Mouse (Mus musculus) heart, embryonic 12.5 days (tissue): ENCODE data around the gene Treh. TPM values are rescaled to one million over a fixed set of nuclear protein-coding genes. Genes with fewer than 3 reads are reported as not detected.
A peak's percentile ranks its signal among the peaks of the same experiment; 100 is the strongest.

Experiments used
- ATAC-seq: fragments of 200-750 bp; cut with Nextera tagmentation; 2 replicates; pipeline ENCODE4 v1.8.0; 2017; ENCODE audit warnings: moderate TSS enrichment, moderate library complexity; ENCODE audit not compliant: insufficient number of reproducible peaks, low FRiP score
- H3K27ac ChIP-seq: fragments of 300-500 bp; sonication (generic); 2 replicates; pipeline ENCODE4 v1.5.1; 2016; ENCODE audit warnings: mild to moderate bottlenecking, moderate library complexity; ENCODE audit not compliant: poor library complexity, severe bottlenecking
- H3K27me3 ChIP-seq: fragments of 300-500 bp; sonication (generic); replicated peaks from 2 replicates; pipeline ENCODE4 v1.6.1; 2016; ENCODE audit warnings: mild to moderate bottlenecking, moderate library complexity
- H3K36me3 ChIP-seq: fragments of 300-500 bp; sonication (generic); 2 replicates; pipeline ENCODE4 v1.6.1; 2016; ENCODE audit warnings: mild to moderate bottlenecking, moderate library complexity
- H3K4me1 ChIP-seq: fragments of 300-500 bp; sonication (generic); replicated peaks from 2 replicates; pipeline ENCODE4 v1.6.1; 2016; ENCODE audit warnings: mild to moderate bottlenecking
- H3K4me2 ChIP-seq: fragments of 300-500 bp; sonication (generic); 2 replicates; pipeline ENCODE4 v1.6.1; 2016; ENCODE audit warnings: mild to moderate bottlenecking, moderate library complexity
- H3K4me3 ChIP-seq: fragments of 300-500 bp; sonication (generic); 2 replicates; pipeline ENCODE4 v1.5.1; 2016; ENCODE audit warnings: mild to moderate bottlenecking
- H3K9ac ChIP-seq: fragments of 300-500 bp; sonication (generic); 2 replicates; pipeline ENCODE4 v1.6.1; 2016; ENCODE audit warnings: mild to moderate bottlenecking, moderate library complexity
- H3K9me3 ChIP-seq: fragments of 300-500 bp; sonication (generic); replicated peaks from 2 replicates; pipeline ENCODE4 v1.6.1; 2016; ENCODE audit warnings: mild to moderate bottlenecking, moderate library complexity
- WGBS: fragments of 180-500 bp; shearing (Covaris S2); methylation state at CpG from one replicate; pipeline ENCODE4 v1.1.7; 2016; 5-methylcytosine and 5-hydroxymethylcytosine counted together
- polyA plus RNA-seq: library from polyadenylated mRNA; unstranded; fragments of >200 nt; fragmentation: Nextera tagmentation; extraction: Ambion mirVana; gene quantifications from 2 replicates; pipeline ENCODE4 v1.2.1, GENCODE M21; 2016

The Treh gene
- polyA plus RNA-seq, 1 experiment from 2014 or later, result not detected

- Histone ChIP-seq H3K36me3 (no peaks in the 10 kb centered on the region), H3K4me1 (no peaks in the 10 kb centered on the region), H3K27ac (no peak overlapping the region), H3K9ac (no peak overlapping the region), H3K4me2 (no peak overlapping the region), H3K4me3 (no peak overlapping the region), H3K27me3 (peaks cover 3% of the 10 kb centered on the region; the same call in 1 of the 2 replicates), H3K9me3 (no peaks in the 10 kb centered on the region)
- no peak for ATAC-seq
- 86% methylated on average over 2 of the region's 2 CpGs for WGBS
Observed at GRCm38 (mm10) chr9:44678288-44678871, 5.3 kb downstream of the Treh start.

GRCm38 (mm10) chr9:44679565-44679964 is 6.5 kb downstream of the Treh start:
- H3K27ac ChIP-seq, result no peak overlapping the region
- no peak overlapping the region for H3K4me3 ChIP-seq
- H3K4me1 ChIP-seq, result no peaks in the 10 kb centered on the region
- no peaks in the 10 kb centered on the region for H3K9me3 ChIP-seq
- no peak overlapping the region for H3K4me2 ChIP-seq
- H3K27me3 ChIP-seq, result no peaks in the 10 kb centered on the region; the same call in 1 of the 2 replicates
- H3K36me3 ChIP-seq, result no peaks in the 10 kb centered on the region
- ATAC-seq, result no peak
- 65% methylated on average over 5 of the region's 5 CpGs for WGBS
- no peak overlapping the region for H3K9ac ChIP-seq

GRCm38 (mm10) chr9:44683046-44683445 is 10.0 kb downstream of the Treh start:
- peaks cover 18% of the 10 kb centered on the region for H3K36me3 ChIP-seq
- H3K9me3 ChIP-seq, result no peaks in the 10 kb centered on the region
- H3K4me1 ChIP-seq, result no peaks in the 10 kb centered on the region
- H3K27ac ChIP-seq, result no peak overlapping the region
- no peak for ATAC-seq
- no peak overlapping the region for H3K4me3 ChIP-seq
- no peak overlapping the region for H3K9ac ChIP-seq
- no peak overlapping the region for H3K4me2 ChIP-seq
- WGBS, result 75% methylated on average over 8 of the region's 8 CpGs
- H3K27me3 ChIP-seq, result no peaks in the 10 kb centered on the region

- Histone ChIP-seq H3K36me3 (peaks cover 32% of the 10 kb centered on the region), H3K27me3 (no peaks in the 10 kb centered on the region), H3K27ac (no peak overlapping the region), H3K9me3 (no peaks in the 10 kb centered on the region), H3K9ac (no peak overlapping the region), H3K4me2 (no peak overlapping the region), H3K4me1 (peaks cover 3% of the 10 kb centered on the region), H3K4me3 (no peak overlapping the region)
- 41% methylated on average over 14 of the region's 14 CpGs for WGBS
- peak; percentile 37; the same call in 1 of the 2 replicates for ATAC-seq
Observed at GRCm38 (mm10) chr9:44685346-44686330, 12.6 kb downstream of the Treh start.

- Histone ChIP-seq H3K27me3 (no peaks in the 10 kb centered on the region), H3K9me3 (no peaks in the 10 kb centered on the region), H3K4me1 (peaks cover 13% of the 10 kb centered on the region), H3K4me2 (no peak overlapping the region), H3K4me3 (no peak overlapping the region), H3K9ac (no peak overlapping the region), H3K36me3 (peaks cover 38% of the 10 kb centered on the region), H3K27ac (no peak overlapping the region)
- ATAC-seq, result no peak
- WGBS, result 75% methylated on average over 5 of the region's 5 CpGs
Observed at GRCm38 (mm10) chr9:44686638-44687037, 13.6 kb downstream of the Treh start.

- no peak overlapping the region for H3K9ac ChIP-seq
- H3K36me3 ChIP-seq, result peaks cover 43% of the 10 kb centered on the region
- no peaks in the 10 kb centered on the region for H3K27me3 ChIP-seq
- H3K4me1 ChIP-seq, result peaks cover 17% of the 10 kb centered on the region
- no peaks in the 10 kb centered on the region for H3K9me3 ChIP-seq
- no peak overlapping the region for H3K4me3 ChIP-seq
- no peak overlapping the region for H3K4me2 ChIP-seq
- 52% methylated on average over 9 of the region's 9 CpGs for WGBS
- no peak for ATAC-seq
- no peak overlapping the region for H3K27ac ChIP-seq
Observed at GRCm38 (mm10) chr9:44688013-44688412, 15.0 kb downstream of the Treh start.

GRCm38 (mm10) chr9:44690641-44691040 is 17.6 kb downstream of the Treh start:
- no peaks in the 10 kb centered on the region for H3K9me3 ChIP-seq
- WGBS, result 33% methylated on average over 7 of the region's 7 CpGs
- no peak overlapping the region for H3K9ac ChIP-seq
- H3K36me3 ChIP-seq, result peaks cover 70% of the 10 kb centered on the region
- H3K27ac ChIP-seq, result 0 out of 2 replicates have a peak overlapping the region, but pooled peaks have one; percentile 34
- no peak for ATAC-seq
- H3K4me1 ChIP-seq, result peaks cover 17% of the 10 kb centered on the region
- H3K27me3 ChIP-seq, result no peaks in the 10 kb centered on the region
- no peak overlapping the region for H3K4me3 ChIP-seq
- no peak overlapping the region for H3K4me2 ChIP-seq

- peak overlapping the region; percentile 34 for H3K27ac ChIP-seq
- no peak overlapping the region for H3K9ac ChIP-seq
- peaks cover 75% of the 10 kb centered on the region for H3K36me3 ChIP-seq
- WGBS, result 60% methylated on average over 21 of the region's 21 CpGs
- H3K9me3 ChIP-seq, result no peaks in the 10 kb centered on the region
- ATAC-seq, result peak; percentile 54
- H3K4me2 ChIP-seq, result no peak overlapping the region; the same call in 1 of the 2 replicates
- no peak overlapping the region for H3K4me3 ChIP-seq
- no peaks in the 10 kb centered on the region for H3K27me3 ChIP-seq
- peaks cover 17% of the 10 kb centered on the region for H3K4me1 ChIP-seq
Observed at GRCm38 (mm10) chr9:44691671-44692520, 18.9 kb downstream of the Treh start.

- 77% methylated on average over 11 of the region's 11 CpGs for WGBS
- H3K4me3 ChIP-seq, result no peak overlapping the region
- ATAC-seq, result no peak
- no peak overlapping the region for H3K9ac ChIP-seq
- peaks cover 75% of the 10 kb centered on the region for H3K36me3 ChIP-seq
- H3K4me2 ChIP-seq, result no peak overlapping the region
- no peaks in the 10 kb centered on the region for H3K27me3 ChIP-seq
- no peak overlapping the region for H3K27ac ChIP-seq
- H3K9me3 ChIP-seq, result no peaks in the 10 kb centered on the region
- peaks cover 17% of the 10 kb centered on the region for H3K4me1 ChIP-seq
Observed at GRCm38 (mm10) chr9:44693071-44693470, 20.0 kb downstream of the Treh start.

- 87% methylated on average over 16 of the region's 16 CpGs for WGBS
- Histone ChIP-seq H3K9me3 (no peaks in the 10 kb centered on the region), H3K4me2 (no peak overlapping the region), H3K9ac (no peak overlapping the region), H3K4me3 (no peak overlapping the region), H3K36me3 (peaks cover 98% of the 10 kb centered on the region), H3K27me3 (no peaks in the 10 kb centered on the region), H3K27ac (no peak overlapping the region), H3K4me1 (no peaks in the 10 kb centered on the region)
- no peak for ATAC-seq
Observed at GRCm38 (mm10) chr9:44697866-44698265, 24.8 kb downstream of the Treh start.
